11 mouse cellular contexts compared by ENCODE assay signal in genomic region chr3:55872944-55873924, GRCm38 (mm10).
A peak's percentile ranks its signal among the peaks of the same experiment; 100 is the strongest.
DNase-seq lines count a peak whose midpoint lies in the region; ATAC-seq lines count a peak whose summit lies in the region.
"Had no signal": no experiment of that assay in that cellular context is flagged by ENCODE, and none has a peak within 500 bp of the region (broad histone marks: within the 10 kb centered on the region; RNA-seq: fewer than 3 reads in every experiment).

No protein-coding gene starts in this region.

- H3K36me3 ChIP-seq in forebrain, embryonic 13.5 days (ENCODE audit: poor library complexity, severe bottlenecking): no peaks in the 10 kb centered on the region
- no peaks in the 10 kb centered on the region for H3K36me3 ChIP-seq in heart, embryonic 10.5 days

- no peak overlapping the region for H3K27ac ChIP-seq in forebrain, embryonic 13.5 days
- H3K27ac ChIP-seq in heart, embryonic 10.5 days: no peak overlapping the region
- H3K27ac ChIP-seq: limb, embryonic 13.5 days had no signal

- H3K9me3 ChIP-seq in forebrain, embryonic 13.5 days (replicated peaks): no peaks in the 10 kb centered on the region
- H3K9me3 ChIP-seq in heart, embryonic 10.5 days: no peaks in the 10 kb centered on the region
- H3K9me3 ChIP-seq: limb, embryonic 13.5 days had no signal

- no peak overlapping the region for H3K4me2 ChIP-seq in forebrain, embryonic 13.5 days
- H3K4me2 ChIP-seq: limb, embryonic 13.5 days had no signal

- H3K4me1 ChIP-seq in forebrain, embryonic 13.5 days: no peaks in the 10 kb centered on the region
- no peaks in the 10 kb centered on the region for H3K4me1 ChIP-seq in heart, embryonic 10.5 days
- H3K4me1 ChIP-seq: limb, embryonic 13.5 days had no signal

- 61% methylated on average over 5 of the region's 5 CpGs for WGBS in forebrain, embryonic 13.5 days
- WGBS in heart, embryonic 10.5 days: 83% methylated on average over 5 of the region's 5 CpGs

- DNase-seq in brain, adult 2 months (ENCODE audit: low read depth, low spot score): peak; percentile 95
- DNase-seq in layer of hippocampus, adult 9-11 months: peak; percentile 67
- DNase-seq in testis, postnatal 14 days (ENCODE audit: low spot score): no peak
- no peak for DNase-seq in heart, embryonic 10.5 days (ENCODE audit: low spot score)
- no peak for DNase-seq in kidney, adult 18-20 months
- DNase-seq in MN1 (ENCODE audit: low spot score): no peak
- DNase-seq: heart, adult 11 months; kidney, postnatal 4 days had no signal

- no peaks in the 10 kb centered on the region for H3K27me3 ChIP-seq in forebrain, embryonic 13.5 days
- H3K27me3 ChIP-seq in heart, embryonic 10.5 days (ENCODE audit: insufficient read depth, poor library complexity, severe bottlenecking): no peaks in the 10 kb centered on the region
- H3K27me3 ChIP-seq: limb, embryonic 13.5 days had no signal

- ATAC-seq in cerebellum, adult (ENCODE audit: insufficient number of reproducible peaks, low FRiP score, low TSS enrichment): peak; percentile 95
- ATAC-seq in forebrain, embryonic 13.5 days: peak; percentile 94

- H3K4me3 ChIP-seq in forebrain, embryonic 13.5 days: no peak overlapping the region
- no peak overlapping the region for H3K4me3 ChIP-seq in heart, embryonic 10.5 days
- H3K4me3 ChIP-seq: limb, embryonic 13.5 days had no signal

- H3K9ac ChIP-seq in forebrain, embryonic 13.5 days: no peak overlapping the region
- H3K9ac ChIP-seq: limb, embryonic 13.5 days had no signal

Comparison
In these comparisons a context has a peak if more than half of its experiments do, and no peak if none do; other contexts are left out.
1. DNase-seq: peak in brain, adult 2 months (single experiment) and layer of hippocampus, adult 9-11 months (single experiment); none in testis, postnatal 14 days (single experiment), heart, embryonic 10.5 days (single experiment), kidney, adult 18-20 months (single experiment) and MN1 (single experiment).